Mouse (Mus musculus): ENCODE results near the gene Mto1.

DNA sequence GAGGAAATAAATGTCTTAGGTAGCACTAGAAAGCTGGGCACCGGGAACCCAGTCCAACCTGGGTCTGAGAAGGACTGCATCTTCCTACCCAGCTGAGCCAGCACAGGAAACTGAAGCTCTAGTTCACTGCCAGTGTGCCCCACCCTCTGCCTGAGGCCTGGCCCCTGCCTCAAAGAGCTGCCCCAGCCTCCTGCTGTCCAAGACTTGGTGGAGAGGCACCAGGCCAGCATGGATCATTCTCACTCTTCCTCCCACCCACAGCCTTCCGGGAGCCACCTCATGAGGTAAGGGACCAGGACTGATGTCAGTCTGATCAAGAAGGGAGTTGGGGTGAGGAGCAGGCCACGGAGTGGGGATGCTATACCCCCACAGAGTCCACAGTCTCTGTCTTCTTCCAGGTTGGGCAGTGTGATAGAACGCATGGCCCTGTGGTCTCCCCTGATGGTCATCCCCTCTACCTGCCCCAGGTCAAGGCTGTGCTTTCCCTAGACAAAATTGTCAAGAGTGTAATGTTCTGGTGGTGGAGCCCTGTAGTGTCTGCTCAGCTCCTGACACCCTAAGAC lies 19.1 kb upstream of the Mto1 start:
- TF ChIP-seq POLR2A (IDR thresholded peaks at IDR 0.05; ENCODE audit: low read depth, low read length) (no peak), NRF1 (IDR thresholded peaks at IDR 0.05; ENCODE audit: low read depth, low read length) (no peak), ZNF384 (IDR thresholded peaks at IDR 0.05; ENCODE audit: low read depth, low read length) (no peak), UBTF (IDR thresholded peaks at IDR 0.05; ENCODE audit: low read depth, low read length) (no peak), MYC (IDR thresholded peaks at IDR 0.05; ENCODE audit: low read depth, low read length) (no peak)
